Mouse (Mus musculus): ENCODE data around the gene Gramd1c.

- TF ChIP-seq USF1 (IDR thresholded peaks at IDR 0.05; ENCODE audit: low read depth) (no peak), MYOD1 (IDR thresholded peaks at IDR 0.05; ENCODE audit: control insufficient read depth, insufficient read length, low read depth) (no peak)
Measured at GRCm38 (mm10) chr16:44011010-44011409, 52.1 kb downstream of the Gramd1c start.

Measured in C2C12 (cell line).